Mouse (Mus musculus): ENCODE measurements around the gene Ankrd50.

Gene Ankrd50

GRCm38 (mm10) chr3:38484191-38485106 lies at the start of gene Ankrd50:
TSS of gene Ankrd50 (minus strand) at chr3:38484844.
- peak; percentile 99 to 100 for DNase-seq (ENCODE audit: low spot score in 2 of 2)

GRCm38 (mm10) chr3:38534245-38534644 lies 49.6 kb upstream of the Ankrd50 start:
- DNase-seq (ENCODE audit: low spot score in 2 of 2) = no peak

GRCm38 (mm10) chr3:38520426-38520825 lies 35.8 kb upstream of the Ankrd50 start:
- DNase-seq (ENCODE audit: low spot score in 2 of 2) = no peak

- no peak for DNase-seq (ENCODE audit: low spot score in 2 of 2)
Measured at GRCm38 (mm10) chr3:38519971-38520370, 35.3 kb upstream of the Ankrd50 start.

- no peak for DNase-seq (ENCODE audit: low spot score in 2 of 2)
Measured at GRCm38 (mm10) chr3:38503606-38504005, 19.0 kb upstream of the Ankrd50 start.

GRCm38 (mm10) chr3:38502156-38502555 lies 17.5 kb upstream of the Ankrd50 start:
- no peak for DNase-seq (ENCODE audit: low spot score in 2 of 2)

- DNase-seq (ENCODE audit: low spot score in 2 of 2) = no peak
Measured at GRCm38 (mm10) chr3:38501739-38502138, 17.1 kb upstream of the Ankrd50 start.

- DNase-seq (ENCODE audit: low spot score in 2 of 2) = no peak
Measured at GRCm38 (mm10) chr3:38501316-38501715, 16.7 kb upstream of the Ankrd50 start.

GRCm38 (mm10) chr3:38498561-38498960 lies 13.9 kb upstream of the Ankrd50 start:
- no peak for DNase-seq (ENCODE audit: low spot score in 2 of 2)

- DNase-seq (ENCODE audit: low spot score in 2 of 2) = no peak
Measured at GRCm38 (mm10) chr3:38496795-38497385, 12.2 kb upstream of the Ankrd50 start.

- no peak for DNase-seq (ENCODE audit: low spot score in 2 of 2)
Measured at GRCm38 (mm10) chr3:38491702-38492101, 7.1 kb upstream of the Ankrd50 start.

- no peak for DNase-seq (ENCODE audit: low spot score in 2 of 2)
Measured at GRCm38 (mm10) chr3:38491236-38491635, 6.6 kb upstream of the Ankrd50 start.

- no peak for DNase-seq (ENCODE audit: low spot score in 2 of 2)
Measured at GRCm38 (mm10) chr3:38490720-38491119, 6.1 kb upstream of the Ankrd50 start.

GRCm38 (mm10) chr3:38485107-38485545 lies 482 bp upstream of the Ankrd50 start:
- DNase-seq (ENCODE audit: low spot score in 2 of 2) = no peak

GRCm38 (mm10) chr3:38483551-38483950 lies 1.1 kb downstream of the Ankrd50 start:
- no peak for DNase-seq (ENCODE audit: low spot score in 2 of 2)

GRCm38 (mm10) chr3:38482749-38483148 lies 1.9 kb downstream of the Ankrd50 start:
- no peak for DNase-seq (ENCODE audit: low spot score in 2 of 2)

GRCm38 (mm10) chr3:38481106-38481505 lies 3.5 kb downstream of the Ankrd50 start:
- DNase-seq (ENCODE audit: low spot score in 2 of 2) = no peak

- no peak for DNase-seq (ENCODE audit: low spot score in 2 of 2)
Measured at GRCm38 (mm10) chr3:38477936-38478335, 6.7 kb downstream of the Ankrd50 start.

GRCm38 (mm10) chr3:38475587-38475986 lies 9.1 kb downstream of the Ankrd50 start:
- no peak for DNase-seq (ENCODE audit: low spot score in 2 of 2)

- no peak for DNase-seq (ENCODE audit: low spot score in 2 of 2)
Measured at GRCm38 (mm10) chr3:38473138-38473537, 11.5 kb downstream of the Ankrd50 start.

GRCm38 (mm10) chr3:38471516-38471915 lies 13.1 kb downstream of the Ankrd50 start:
- no peak for DNase-seq (ENCODE audit: low spot score in 2 of 2)

- no peak for DNase-seq (ENCODE audit: low spot score in 2 of 2)
Measured at GRCm38 (mm10) chr3:38468131-38468530, 16.5 kb downstream of the Ankrd50 start.

GRCm38 (mm10) chr3:38466880-38467405 lies 17.7 kb downstream of the Ankrd50 start:
- no peak for DNase-seq (ENCODE audit: low spot score in 2 of 2)

Measured in urinary bladder, postnatal 4 days (tissue).